Mouse (Mus musculus) activated CD4-positive, CD25-positive, alpha-beta regulatory T cell, adult 4 months (primary cell): ENCODE measurements around the gene Tmem120a. TPM values are rescaled to one million over a fixed set of nuclear protein-coding genes. Genes with fewer than 3 reads are reported as not detected.

ENCODE experiments used
- ATAC-seq: one replicate; pipeline ENCODE4 v1.8.0; 2017
- polyA plus RNA-seq, 2 experiments: library from polyadenylated mRNA; unstranded; fragments of 100-300 nt; shearing (Covaris generic); gene quantifications; one replicate each; pipeline ENCODE4 v1.2.1; 2017

Gene Tmem120a
- polyA plus RNA-seq: 10 to 100 TPM; 41.4 to 47.0 TPM

DNA sequence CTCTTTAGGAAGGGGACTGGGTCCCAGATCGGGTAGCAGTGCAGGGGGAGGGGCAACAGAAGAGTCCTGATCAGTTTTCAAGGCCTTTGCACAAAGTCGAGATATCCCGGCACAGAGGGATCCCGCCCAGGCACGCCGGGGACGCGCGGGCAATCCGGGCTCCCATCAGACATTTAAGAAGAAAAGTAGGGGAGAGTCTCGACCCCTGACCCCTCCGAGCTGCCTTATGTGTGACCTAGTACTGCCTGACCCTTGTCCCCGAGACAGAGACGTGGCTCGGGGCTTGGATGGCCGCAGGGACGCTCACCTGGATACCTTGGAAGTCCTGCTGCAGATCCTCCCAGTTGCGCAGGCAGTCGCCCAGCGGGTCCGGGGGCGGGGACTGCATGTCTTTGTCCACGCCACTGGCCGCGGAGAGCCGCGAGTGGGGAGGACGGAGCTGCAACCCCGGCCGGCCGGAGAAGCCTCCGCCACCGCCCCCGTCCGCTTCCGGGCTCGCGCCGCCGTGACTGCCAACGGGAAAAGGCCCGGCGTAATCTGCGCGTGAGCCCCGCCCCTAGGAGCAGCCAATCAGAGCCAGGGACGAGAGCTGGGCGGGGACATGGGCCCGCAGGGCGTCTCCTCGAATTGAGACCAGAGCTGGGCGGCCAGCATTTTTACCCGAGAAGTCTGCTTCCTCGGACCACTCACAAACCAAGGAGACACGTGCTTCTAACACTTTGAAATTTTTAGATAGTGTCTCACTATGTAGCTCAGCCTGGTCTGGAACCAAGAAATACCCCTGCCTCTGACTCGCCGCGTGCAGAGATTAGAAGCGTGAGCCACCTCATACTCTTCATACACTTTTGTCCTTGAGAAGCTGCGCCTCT, at the start of gene Tmem120a:
Tmem120a (minus strand) TSS at position 708 of the 869 bp plus-strand sequence.
- peak; percentile 99 for ATAC-seq

DNA sequence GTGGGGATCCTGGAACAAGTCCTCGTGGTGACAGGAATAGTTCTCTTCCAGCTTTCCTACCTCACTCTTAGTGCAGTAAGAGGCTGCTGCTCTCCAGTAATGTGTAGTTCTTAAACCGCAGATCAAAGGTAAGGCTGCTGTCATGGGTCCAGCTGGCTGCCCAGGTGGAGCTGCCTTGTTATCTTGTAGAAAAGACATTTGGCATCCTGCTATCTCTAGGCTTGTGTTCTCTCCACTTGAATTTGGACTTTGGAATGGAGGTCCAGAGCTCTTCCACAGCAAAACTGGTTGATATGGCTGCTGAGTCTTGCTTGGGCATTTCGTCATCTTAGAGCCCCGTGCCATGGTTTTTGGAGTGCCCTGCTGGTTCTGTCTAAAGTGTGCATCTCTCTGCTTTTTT, 38.7 kb upstream of the Tmem120a start:
- no peak for ATAC-seq

DNA sequence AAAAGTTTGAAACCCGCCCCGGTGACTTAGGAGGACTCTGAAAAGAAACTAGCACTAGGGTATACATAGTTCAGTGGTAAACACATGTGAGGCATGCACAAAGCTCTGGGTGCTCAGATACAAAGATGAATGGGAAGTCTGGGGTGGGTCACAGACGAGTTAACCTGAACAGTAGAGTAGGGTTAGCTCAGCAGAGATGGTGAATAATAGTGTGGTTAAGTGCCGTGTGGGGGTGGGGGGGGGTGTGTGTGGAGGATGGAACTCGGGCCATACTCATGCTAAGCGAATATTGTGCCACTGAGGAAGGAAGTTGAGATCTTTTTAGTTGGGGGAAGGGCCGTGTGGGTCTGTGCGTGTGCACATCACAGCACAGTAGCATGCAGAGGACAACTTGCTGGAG, 36.1 kb upstream of the Tmem120a start:
- ATAC-seq: no peak

DNA sequence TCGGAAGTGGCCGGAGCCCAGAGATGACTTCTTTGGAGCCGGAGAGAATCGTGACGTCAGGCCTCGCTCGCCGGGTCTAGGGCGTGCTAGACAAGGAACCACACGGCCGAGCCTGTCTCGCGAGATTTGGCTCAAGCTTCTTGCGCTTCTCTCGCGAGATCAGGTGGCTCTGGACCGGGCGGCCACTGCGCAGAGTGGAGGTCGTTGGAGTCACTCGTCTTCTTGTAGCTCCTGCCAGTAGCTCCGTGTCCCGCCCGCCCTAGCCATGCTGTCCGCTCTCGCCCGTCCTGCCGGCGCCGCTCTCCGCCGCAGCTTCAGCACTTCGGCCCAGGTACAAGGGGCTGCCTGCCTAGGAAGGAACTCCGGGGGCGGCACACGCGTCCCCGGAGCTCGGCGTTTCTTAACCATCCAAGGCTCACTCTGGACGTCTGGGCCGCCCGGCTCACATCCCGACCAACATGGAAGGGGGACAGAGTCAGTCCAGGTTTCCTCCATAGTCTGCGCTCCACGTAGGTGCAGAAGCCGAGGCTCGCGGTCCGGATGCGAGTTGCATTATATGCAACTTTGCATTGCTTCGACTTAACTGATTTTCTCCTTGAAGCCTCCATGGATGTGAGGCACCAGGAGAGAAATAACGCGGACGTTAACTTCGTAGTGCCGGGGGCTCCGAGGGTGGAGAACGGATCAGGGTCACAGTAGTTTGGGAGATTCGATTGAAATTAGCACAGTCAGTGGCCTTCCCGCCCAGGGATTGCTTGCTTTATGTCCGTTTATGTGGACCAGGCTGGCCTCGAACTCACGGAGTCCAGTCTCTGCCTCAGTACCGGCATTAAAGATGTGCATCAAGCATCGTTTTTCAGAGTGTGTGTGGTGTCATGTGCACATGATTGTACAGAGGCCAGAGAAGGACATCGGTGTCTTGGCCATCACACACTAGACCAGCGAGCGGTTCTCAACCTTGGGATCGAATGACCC, 34.5 kb upstream of the Tmem120a start, which contains the start of gene Mdh2:
Mdh2 (plus strand) TSS at position 10 of the 975 bp plus-strand sequence.
- ATAC-seq: peak; percentile 98

DNA sequence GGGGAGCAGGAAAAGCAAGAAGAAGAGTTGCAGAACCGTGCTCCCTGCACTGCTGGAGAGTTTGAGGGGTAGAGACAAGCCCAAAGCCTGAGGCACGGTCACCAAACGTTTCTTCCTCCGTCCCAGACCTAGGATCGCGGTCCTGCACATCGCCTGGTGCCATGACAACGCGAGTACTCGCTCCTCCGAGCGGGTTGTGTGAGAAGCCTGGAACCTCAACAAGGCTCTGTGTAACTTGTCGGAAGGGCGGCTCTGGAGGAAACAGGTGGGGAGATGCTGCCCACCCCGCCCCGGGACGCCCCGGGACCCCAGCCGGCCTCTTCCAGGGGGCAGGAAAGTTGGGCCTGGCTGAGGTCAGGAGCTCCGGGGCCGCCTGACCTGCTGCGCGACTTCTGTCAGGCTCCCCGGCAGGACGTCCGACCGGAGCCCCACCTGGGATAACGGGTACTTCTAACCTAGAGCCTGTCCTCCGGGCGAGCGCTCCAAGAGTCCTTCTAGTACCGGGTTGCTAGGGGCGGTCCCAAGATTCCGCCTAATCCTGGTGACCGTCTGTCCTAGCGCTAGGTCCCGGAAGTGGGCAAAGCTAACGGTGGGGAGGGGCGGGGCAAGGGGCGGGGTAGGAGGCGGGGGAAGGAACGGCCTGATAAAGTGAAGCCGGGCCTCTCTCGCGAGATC, 33.7 kb upstream of the Tmem120a start, which contains the start of gene Styxl1:
Styxl1 (minus strand) TSS at position 590 of the 675 bp plus-strand sequence.
- no peak for ATAC-seq

DNA sequence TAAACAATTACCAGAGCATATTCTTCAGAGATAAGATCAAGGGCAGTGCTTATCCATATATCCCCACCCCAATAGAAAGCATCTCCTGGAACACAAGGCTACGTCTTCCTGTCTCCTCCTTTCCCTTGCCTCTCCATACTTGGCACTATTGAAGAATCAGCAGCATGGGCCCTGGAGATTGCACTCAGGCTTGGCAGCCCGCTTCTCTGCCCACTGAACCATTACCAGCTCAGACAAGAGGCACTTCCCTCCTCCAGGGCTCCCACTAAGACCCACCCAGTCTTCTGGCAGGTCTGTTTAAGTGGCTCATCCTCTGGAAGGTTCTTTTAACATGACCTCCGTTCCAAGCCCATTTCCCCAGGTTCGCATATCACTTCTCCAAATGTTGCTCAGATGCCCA, 32.3 kb upstream of the Tmem120a start:
- ATAC-seq: no peak

DNA sequence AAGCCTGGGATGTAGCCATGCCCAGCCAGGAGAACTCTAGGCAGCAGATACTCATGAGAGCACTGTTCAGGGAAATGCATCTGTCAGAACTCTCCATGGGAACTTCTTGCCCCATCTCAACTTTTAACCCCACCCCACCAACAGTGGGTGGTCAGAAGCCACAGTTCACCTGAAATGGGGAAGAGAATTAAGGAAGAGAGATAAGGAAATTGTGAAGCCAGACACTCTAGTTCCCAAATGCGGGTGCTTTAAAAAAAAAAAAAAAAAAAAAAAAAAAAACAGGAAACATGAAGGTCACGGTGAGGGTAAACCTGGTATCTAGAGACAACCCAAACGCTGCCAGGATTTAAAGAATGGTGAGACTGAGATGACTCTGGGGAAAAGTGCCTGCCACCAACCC, 28.3 kb upstream of the Tmem120a start:
- no peak for ATAC-seq

DNA sequence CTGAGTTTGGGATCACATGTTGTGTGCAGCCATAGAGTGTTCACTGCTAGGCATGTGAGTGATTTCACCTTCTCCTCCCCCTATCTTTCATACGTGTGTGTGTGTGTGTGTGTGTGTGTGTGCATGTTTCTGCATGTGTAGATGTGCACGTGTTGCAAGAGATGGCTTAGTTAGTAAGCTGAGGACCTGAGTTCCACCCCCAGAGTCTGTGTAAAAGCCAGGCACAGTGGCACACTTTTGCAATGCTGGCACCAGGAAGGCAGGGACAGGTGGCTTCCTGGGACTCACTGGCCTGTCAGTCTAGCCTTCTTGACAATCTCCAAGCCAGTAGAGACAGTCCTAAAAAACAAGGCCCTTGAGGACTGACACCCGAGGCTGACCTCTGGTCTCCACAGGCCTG, 20.7 kb upstream of the Tmem120a start:
- no peak for ATAC-seq

DNA sequence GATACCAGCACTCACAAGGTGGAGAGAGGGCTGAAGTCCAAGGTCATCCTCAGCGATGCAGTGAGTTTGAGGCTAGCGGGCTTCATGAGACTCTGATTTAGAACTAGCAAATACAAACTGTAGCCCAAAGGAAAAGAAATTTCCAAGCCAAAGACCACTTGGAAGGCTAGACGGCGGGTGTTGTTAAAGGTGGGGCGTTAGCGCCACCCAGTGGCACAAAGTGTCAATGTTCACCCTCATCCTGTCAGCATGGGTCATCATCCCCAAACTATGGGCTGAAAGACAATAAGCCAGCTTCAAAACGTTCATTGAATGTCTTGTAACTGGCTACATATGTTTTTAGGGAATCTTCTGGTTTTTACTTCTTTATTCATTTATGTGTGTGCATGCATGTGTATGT, 19.3 kb upstream of the Tmem120a start:
- ATAC-seq: peak; percentile 46

DNA sequence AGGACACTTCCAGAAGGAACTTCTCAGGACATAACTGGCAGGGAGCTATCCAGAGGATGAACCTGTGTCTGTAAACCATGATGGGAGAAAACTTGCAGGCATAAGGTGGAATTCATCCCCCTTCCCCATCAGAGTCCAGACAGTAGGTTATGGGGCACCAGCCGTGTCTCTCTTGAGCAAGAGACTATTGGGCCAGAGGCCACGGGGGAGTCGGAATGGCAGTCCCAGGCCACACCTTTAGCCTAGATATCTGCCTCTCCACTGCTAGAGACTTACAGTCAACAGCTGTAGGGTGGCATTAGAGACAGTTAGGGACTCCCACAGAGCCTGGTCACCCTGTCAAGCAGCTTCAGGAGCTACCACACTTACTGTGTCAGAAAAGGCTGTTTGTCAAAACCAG, 17.6 kb upstream of the Tmem120a start:
- no peak for ATAC-seq

DNA sequence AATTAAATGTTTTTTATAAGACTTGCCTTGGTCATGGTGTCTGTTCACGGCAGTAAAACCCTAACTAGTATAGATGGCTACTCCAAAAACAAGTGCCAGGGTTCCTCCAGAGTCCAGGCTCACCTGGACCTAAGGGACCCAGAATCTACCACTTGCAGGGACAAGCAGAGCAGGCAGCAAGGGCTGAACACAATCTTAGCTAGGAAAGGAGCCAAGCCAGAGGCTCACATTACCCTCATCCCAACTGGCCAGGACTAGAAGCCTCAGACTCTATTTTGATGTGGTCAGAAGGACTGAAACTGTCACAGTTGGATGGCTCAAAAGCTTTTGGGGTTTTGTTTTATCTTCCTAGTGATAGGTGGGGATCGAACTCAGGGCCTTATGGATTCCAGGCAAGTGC, 7.3 kb upstream of the Tmem120a start:
- no peak for ATAC-seq

DNA sequence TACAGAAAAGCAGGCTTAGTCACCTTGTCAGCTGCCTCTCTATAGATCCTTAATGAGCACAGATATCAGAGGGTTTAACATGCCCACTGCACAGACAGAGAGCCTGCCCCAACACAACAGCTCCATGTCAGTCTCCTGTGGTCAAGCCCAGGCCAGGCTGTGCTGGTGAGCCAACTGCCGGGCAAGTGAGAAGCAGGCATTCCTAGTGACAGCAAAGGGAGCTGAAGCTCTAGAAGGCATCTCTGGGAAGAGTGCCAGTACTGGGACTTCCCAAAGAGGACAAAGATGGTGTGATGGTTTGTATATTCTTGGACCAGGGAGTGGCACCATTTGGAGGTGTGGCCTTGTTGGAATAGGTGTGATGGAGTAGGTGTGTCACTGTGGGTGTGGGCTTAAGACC, 6.8 kb upstream of the Tmem120a start:
- no peak for ATAC-seq

DNA sequence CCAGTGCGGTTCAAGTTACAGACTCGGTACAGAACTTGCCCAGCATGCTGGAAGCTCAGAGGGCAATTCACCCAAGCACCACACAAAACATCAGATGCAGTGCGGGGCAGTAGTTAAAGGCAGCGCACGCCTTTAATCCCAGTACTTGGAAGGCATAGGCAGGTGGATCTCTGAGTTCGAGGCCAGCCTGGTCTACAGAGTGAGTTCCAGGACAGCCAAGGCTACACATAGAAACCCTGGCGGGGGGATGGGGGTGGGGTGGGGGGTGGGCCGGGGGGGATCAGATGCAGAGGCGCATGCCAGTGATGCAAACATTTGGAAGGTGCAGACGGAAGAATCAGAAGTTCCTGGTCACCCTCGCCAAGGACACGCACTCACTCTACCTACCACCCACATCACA, 494 bp upstream of the Tmem120a start:
- no peak for ATAC-seq

DNA sequence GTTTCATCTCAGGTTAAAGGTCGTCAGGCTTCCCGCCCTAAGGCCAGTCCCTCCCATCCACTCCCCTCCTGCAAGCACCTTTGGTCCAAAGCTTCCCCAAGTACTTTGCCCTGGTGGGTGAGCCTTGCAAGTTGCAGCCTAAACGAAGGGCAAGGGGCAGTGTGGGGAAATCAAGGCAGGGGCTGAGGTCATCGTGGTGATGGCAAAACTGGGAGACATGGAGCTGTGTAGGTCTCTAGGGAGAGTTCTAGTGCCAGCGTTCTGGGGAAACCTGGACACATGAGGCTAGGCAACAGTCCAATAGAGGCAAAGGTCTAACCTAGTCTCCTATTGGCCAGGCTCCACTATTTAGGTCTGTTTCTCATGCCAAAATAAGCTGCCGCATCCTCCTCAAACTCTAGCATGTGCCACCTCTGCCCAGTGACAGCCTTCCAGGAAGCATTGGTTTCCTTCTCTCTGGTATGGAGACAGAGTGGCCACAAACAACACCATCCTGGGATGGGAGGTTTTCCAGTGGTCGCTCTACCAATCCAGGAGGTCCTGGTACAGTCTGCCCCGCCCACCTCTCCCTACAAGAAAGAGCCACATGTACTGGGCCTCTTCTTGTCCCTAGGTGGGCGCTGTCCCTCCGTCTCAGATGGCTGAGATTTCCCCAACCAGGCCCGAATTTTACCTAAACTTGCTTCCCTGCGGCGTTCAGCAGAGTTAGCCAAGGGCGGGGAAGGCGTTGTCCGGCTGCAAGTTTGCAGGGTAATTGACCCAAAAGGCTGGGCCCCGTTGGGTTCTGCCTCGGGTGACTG, 1.1 kb downstream of the Tmem120a start:
- no peak for ATAC-seq

DNA sequence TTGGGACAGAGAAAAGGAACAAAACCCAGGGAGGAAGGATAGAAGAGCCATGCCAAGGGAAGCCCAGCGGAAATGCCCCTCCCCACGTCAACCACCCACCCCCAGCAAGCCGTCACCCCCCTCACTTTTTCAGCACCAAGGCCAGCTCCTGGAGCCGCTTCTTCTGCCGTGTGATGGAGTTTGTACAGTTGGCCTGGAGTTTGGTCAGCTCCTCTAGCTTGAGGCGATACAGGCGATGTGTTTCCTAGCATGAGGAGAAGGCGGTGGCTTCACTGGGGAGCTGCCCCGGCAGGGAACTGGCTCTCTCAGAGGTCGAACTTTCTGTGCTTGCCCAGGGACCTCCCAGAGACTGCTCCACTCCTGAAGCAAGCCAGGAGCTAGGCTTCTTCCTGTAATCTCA, 2.1 kb downstream of the Tmem120a start:
- ATAC-seq: no peak

DNA sequence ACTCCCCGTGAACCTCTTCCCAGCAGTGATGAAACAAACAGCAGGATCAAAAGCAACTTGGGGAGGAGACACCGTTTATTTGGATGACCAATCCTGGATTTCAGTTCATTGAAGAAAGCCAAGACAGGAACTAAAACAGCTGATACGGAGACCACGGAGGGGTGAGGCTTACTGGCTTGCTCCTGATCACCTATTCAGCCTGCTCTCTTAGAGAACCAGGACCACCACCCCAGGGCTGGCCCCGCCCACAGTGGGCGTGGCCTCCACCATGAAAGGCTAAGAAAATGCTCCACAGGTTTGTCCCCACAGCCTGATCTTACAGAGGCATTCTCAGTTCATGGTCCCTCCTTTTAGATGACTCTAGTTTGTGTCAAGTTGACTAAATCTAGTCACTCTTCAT, 6.0 kb downstream of the Tmem120a start:
- ATAC-seq: no peak

DNA sequence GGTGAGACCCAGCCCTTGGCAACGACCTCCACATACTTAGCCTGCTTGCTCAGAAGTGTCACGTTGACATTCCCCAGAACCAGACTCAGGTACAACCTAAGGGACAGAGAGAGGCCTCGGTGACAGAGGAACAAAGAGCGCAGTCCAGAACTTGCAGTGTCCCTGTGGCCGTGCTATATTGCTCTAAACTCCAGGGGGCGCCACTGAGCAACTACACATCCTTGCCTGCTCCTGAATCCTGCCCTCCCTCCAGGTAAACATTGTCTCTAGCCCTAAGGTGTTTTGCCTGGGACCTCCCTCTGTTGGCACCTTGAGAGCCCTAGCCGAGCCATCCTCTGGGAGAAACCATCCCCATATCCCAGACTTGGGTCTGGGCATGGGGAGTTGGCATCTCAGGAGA, 7.1 kb downstream of the Tmem120a start:
- ATAC-seq: no peak

DNA sequence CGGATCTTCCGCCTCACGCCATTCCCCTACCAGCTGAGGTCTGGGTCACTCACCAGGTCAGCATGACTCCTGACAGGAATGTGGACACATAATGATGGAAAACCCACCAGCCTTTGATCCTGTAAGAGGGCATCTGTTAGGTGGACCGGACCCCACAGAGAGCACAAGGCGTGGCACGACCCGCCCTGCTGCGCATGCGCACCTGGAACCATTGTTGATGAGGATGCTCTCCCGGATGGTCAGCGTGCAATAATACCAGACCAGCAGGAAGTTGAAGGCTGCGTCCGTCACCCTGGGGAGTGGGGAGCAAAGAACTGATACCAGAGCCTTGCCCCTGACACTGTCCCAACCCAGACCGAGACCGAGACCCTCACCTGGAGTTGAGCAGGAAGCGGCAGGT, 7.7 kb downstream of the Tmem120a start:
- ATAC-seq: no peak

DNA sequence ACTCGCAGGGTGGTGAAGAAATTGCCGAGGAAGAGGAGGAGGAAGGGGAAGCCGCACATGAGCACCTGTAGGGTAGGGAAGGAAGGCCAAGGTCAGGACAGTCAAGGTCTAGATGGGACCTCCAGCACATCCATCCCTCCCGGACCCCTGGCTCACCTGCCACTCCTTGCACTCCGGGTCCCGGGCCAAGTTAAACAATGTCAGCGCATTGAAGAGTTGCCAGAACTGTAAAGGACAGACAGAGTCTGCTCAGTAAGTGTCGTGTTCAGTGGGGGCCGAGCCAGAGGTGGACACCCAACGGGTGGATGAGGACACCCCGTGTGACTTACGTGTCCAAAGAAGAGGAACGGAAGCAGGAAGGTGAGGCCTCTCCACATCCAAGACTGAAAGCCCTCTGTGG, 8.5 kb downstream of the Tmem120a start:
- ATAC-seq: no peak

DNA sequence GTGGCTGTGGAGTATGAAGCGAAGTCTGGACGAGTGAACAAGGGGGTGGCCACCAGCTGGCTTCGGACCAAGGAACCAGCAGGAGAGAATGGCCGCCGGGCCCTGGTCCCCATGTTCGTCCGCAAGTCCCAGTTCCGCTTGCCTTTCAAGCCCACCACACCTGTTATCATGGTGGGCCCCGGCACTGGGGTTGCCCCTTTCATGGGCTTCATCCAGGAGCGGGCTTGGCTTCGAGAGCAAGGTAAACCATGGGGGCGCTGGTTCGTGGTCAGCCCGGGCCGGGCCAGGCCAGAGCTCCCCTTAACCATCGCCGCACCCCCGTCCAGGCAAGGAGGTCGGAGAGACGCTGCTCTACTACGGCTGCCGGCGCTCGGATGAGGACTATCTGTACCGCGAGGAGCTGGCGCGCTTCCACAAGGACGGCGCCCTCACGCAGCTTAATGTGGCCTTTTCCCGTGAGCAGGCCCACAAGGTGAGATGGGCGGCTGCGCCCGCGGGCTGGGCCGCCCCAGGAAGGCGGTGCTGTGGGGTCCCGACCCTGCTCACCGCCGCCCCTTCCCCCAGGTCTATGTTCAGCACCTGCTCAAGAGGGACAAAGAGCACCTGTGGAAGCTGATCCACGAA, 10.1 kb downstream of the Tmem120a start:
- no peak for ATAC-seq

DNA sequence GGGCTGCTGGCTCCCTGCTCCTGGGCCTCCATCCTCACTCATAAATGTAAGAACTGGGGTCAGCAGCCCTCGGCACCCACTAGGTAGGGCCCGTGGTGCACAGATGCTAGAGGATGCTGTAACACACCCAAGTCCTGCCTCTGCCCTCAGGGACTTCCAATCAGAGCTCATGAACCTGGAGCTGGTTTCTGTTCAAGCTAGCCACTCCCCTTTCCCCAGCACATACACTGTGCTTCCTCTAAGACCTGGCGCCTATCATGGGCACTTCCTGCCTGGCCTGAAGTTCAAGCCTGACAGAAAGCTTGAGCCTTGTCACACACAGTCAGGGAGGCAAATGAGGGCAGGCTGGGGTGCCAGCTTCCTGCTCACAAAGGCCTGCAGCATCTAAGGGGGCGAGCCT, 11.2 kb downstream of the Tmem120a start:
- ATAC-seq: no peak
